Mouse (Mus musculus): Measurements from ENCODE around the gene Rlbp1. TPM values are rescaled to one million over a fixed set of nuclear protein-coding genes. Genes with fewer than 3 reads are reported as not detected.

Rlbp1 gene
- polyA plus RNA-seq, 1 experiment from 2014 or later = 0.10 TPM

DNA sequence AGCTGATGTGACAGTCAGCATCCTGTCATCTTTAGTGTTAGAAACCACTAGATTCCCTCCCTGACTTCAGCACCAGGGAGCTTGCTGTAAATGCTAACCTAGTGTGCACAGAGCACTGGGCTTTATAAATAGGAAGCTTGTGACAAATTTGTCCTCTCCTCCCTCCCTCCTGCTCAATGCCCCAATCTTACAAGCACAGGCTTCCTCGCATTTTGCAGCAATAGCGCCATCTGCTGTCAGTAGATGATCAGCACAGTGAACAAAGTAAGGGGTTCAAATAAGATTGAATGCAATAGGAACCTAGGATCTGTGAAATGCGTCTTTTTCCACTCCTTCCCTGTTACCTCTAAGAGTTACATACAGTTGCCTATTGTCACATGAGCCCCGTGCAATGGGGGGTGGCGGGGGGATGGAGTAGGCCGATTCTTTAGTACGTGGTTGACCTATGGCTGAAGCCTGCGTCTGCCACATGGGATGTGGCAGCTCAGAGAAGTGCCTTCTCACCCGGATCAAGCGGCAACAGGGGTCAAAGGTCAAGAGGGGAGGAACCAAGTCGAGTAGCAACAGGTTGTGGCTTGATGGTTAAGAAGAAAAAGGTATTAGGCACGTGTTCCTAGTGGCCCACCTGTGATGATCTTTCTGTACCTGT is 37.0 kb downstream of the Rlbp1 start:
- H3K9me3 ChIP-seq (replicated peaks) = no peaks in the 10 kb centered on the region
- no peak overlapping the region for H3K9ac ChIP-seq
- H3K27ac ChIP-seq (replicated peaks) = no peak overlapping the region
- H3K27me3 ChIP-seq = no peaks in the 10 kb centered on the region
- ATAC-seq (ENCODE audit: insufficient read depth) = no peak
- H3K36me3 ChIP-seq (replicated peaks) = peaks cover 85% of the 10 kb centered on the region
- H3K4me3 ChIP-seq (replicated peaks) = no peak overlapping the region
- 50% methylated on average over 12 of the region's 12 CpGs for WGBS (ENCODE audit: insufficient replicate concordance)
- no peak overlapping the region for H3K4me2 ChIP-seq
- H3K4me1 ChIP-seq (replicated peaks) = no peaks in the 10 kb centered on the region

DNA sequence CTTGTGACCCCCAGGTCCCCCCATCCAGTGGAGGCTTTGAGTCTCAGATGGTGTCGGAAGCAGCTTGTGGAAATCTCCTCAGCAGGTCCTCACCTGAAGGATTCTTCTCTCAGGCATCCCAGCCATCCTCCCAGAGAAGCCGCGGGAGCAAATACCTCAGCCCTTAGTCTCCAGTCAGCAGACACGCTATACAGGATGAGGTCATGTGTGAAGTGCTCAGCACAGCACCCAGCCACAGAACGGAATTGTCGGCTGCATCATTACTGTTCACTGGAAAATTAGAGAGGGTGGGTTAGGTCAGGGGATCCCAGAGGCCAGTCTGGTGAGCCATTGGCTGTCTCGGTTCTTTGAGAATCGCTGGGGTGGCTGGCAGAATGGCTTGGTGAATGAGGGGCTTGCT is 38.0 kb downstream of the Rlbp1 start:
- H3K4me3 ChIP-seq (replicated peaks) = no peak overlapping the region
- H3K9me3 ChIP-seq (replicated peaks) = no peaks in the 10 kb centered on the region
- H3K9ac ChIP-seq = no peak overlapping the region
- ATAC-seq (ENCODE audit: insufficient read depth) = no peak
- H3K4me2 ChIP-seq = no peak overlapping the region
- H3K27ac ChIP-seq (replicated peaks) = no peak overlapping the region
- H3K4me1 ChIP-seq (replicated peaks) = no peaks in the 10 kb centered on the region
- WGBS (ENCODE audit: insufficient replicate concordance) = 91% methylated on average over 8 of the region's 8 CpGs
- H3K27me3 ChIP-seq = no peaks in the 10 kb centered on the region
- peaks cover 87% of the 10 kb centered on the region for H3K36me3 ChIP-seq (replicated peaks)

DNA sequence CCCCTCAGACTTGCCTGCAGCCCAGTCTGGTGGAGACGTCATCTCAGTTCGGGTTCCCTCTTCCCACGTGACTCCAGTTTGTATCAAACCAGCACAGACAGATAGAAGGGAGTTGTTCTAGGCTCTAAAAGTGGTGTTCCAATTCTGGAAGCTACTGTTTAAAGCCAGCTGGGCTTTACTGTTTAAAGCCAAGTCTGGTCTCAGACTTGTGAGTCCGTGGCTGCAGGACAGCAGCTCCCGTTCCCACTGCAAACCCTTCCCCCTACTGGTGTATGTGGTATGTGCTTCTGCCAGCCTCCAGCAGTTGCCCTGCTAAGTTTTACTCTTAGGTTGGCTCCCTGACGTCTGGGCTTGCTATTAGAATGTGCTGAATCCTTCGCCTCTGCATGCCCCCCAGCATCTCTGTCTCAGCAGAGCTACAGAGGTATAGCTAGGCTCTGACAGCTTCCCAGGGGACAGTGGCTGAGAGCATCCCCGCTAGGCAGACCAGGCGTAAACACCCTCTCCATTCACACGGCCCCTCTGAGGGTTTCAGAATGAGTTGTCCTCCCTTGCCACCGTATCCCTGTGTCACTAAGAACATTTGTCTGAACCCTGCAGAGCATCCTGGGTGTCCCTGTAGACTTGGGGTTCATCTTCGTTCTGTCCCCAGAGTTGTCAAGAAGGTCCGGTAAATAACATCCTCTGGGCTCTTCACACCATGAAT is 39.6 kb downstream of the Rlbp1 start:
- Histone ChIP-seq H3K27me3 (no peaks in the 10 kb centered on the region), H3K9me3 (replicated peaks) (no peaks in the 10 kb centered on the region), H3K4me2 (no peak overlapping the region), H3K27ac (replicated peaks) (no peak overlapping the region), H3K4me3 (replicated peaks) (no peak overlapping the region), H3K4me1 (replicated peaks) (no peaks in the 10 kb centered on the region), H3K36me3 (replicated peaks) (peaks cover 89% of the 10 kb centered on the region), H3K9ac (no peak overlapping the region)
- WGBS (ENCODE audit: insufficient replicate concordance) = 82% methylated on average over 13 of the region's 13 CpGs
- no peak for ATAC-seq (ENCODE audit: insufficient read depth)

DNA sequence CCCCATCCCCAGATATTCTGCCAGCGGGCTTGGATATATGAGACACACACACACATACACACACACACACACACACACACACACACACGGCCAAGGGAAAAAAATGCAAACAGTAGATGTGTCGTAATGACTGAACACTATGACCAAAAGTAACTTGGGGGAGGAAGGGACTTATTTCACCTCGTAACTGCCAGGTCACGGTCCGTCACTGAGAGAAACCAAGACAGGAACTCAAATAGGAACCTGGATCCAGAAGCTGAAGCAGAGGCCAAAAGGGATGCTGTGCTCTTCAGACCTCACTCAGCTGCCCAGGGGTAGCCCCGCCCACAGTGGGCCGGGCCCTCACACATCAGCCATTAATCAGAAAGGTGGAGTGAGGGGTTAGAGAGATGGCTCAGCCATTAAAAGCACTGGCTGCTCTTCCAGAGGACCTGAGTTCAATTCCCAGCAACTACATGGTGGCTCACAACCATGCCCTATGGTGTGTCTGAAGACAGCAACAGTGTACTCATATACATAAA is 40.2 kb downstream of the Rlbp1 start:
- peaks cover 83% of the 10 kb centered on the region for H3K36me3 ChIP-seq (replicated peaks)
- ATAC-seq (ENCODE audit: insufficient read depth) = no peak

DNA sequence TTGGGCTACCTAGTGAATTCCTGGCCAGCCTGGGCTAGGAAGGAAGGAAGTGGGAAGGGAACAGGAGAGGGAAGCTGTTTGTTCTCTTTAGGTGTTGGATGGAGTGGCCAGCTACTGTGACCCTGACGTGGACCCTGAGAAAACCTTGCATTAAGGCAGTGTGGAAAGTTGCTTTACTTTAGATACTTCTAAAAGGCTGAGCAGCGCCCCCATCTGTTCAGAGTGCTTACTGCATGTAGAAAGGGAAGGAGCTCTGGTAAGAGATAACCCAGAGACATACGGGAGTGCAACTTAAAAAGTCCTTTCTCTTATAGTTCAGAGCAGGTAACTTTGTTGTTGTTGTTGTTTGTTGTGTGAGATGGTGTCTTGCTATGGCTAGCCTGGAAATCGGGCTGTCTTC is 40.9 kb downstream of the Rlbp1 start:
- no peak for ATAC-seq (ENCODE audit: insufficient read depth)
- Histone ChIP-seq H3K4me3 (replicated peaks) (no peak overlapping the region), H3K36me3 (replicated peaks) (peaks cover 76% of the 10 kb centered on the region), H3K9me3 (replicated peaks) (no peaks in the 10 kb centered on the region), H3K4me1 (replicated peaks) (no peaks in the 10 kb centered on the region), H3K27ac (replicated peaks) (no peak overlapping the region), H3K27me3 (no peaks in the 10 kb centered on the region), H3K9ac (no peak overlapping the region), H3K4me2 (no peak overlapping the region)
- WGBS (ENCODE audit: insufficient replicate concordance) = 27% methylated on average over 4 of the region's 4 CpGs

More for the DNA sequence above, 40.2 kb downstream of the Rlbp1 start:
- H3K4me1 ChIP-seq (replicated peaks) = no peaks in the 10 kb centered on the region
- no peak overlapping the region for H3K27ac ChIP-seq (replicated peaks)
- no peaks in the 10 kb centered on the region for H3K27me3 ChIP-seq
- H3K9me3 ChIP-seq (replicated peaks) = no peaks in the 10 kb centered on the region
- H3K4me3 ChIP-seq (replicated peaks) = no peak overlapping the region
- no peak overlapping the region for H3K9ac ChIP-seq
- H3K4me2 ChIP-seq = no peak overlapping the region
- 63% methylated on average over 8 of the region's 8 CpGs for WGBS (ENCODE audit: insufficient replicate concordance)

DNA sequence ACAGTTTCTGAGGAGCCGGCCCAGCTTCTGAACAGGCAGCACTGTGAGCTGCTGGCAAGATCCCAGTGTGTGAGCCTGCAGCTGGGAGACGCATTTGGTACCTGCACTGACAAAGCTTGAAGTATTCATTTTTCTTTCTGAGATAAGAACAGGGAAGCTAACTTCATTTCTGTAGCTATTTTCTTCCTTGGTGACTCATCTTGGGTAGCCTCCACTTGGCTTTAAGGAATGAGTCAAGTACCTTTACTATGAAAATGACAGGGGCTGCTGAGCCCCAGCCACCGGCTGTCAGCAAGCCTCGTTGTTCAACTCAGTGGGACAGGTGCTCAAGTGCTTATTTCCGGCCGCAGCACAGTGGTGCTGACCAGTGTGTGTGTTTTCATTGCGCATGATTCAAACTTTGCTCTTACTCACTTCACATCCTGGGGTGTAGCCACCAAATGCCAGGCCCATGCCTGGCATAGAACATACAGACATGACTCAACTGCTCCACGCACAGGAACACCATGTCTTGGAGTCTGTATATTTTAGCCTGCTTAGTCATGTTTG is 50.4 kb downstream of the Rlbp1 start:
- no peaks in the 10 kb centered on the region for H3K4me1 ChIP-seq (replicated peaks)
- ATAC-seq (ENCODE audit: insufficient read depth) = no peak
- WGBS (ENCODE audit: insufficient replicate concordance) = 87% methylated on average over 8 of the region's 8 CpGs
- peaks cover 44% of the 10 kb centered on the region for H3K36me3 ChIP-seq (replicated peaks)
- no peak overlapping the region for H3K4me3 ChIP-seq (replicated peaks)
- H3K27ac ChIP-seq (replicated peaks) = no peak overlapping the region
- H3K9me3 ChIP-seq (replicated peaks) = no peaks in the 10 kb centered on the region
- no peak overlapping the region for H3K9ac ChIP-seq
- H3K4me2 ChIP-seq = no peak overlapping the region
- no peaks in the 10 kb centered on the region for H3K27me3 ChIP-seq

DNA sequence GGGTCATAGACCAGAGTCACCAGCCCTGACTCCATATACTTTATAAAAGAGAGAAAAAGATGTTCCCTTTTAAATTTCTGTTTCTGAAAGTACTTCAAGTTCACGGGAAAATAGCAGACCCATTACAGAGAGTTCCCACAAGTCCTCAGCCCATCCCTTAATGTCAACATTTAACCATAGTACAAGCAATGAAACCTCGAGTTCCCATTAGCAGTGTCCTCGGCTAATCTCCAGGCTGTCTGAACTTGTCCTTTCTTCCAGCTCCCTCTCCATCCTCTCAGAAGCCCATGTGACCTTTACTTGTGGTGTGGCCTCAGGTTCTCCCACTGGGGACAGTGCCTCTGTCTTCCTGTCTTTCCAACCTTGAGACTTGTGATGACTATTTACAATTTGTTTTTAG is 53.4 kb downstream of the Rlbp1 start:
- Histone ChIP-seq H3K27ac (replicated peaks) (no peak overlapping the region), H3K9me3 (replicated peaks) (no peaks in the 10 kb centered on the region), H3K27me3 (no peaks in the 10 kb centered on the region), H3K4me3 (replicated peaks) (no peak overlapping the region), H3K36me3 (replicated peaks) (peaks cover 74% of the 10 kb centered on the region), H3K9ac (no peak overlapping the region), H3K4me1 (replicated peaks) (no peaks in the 10 kb centered on the region), H3K4me2 (no peak overlapping the region)
- 54% methylated on average over 3 of the region's 3 CpGs for WGBS (ENCODE audit: insufficient replicate concordance)
- ATAC-seq (ENCODE audit: insufficient read depth) = no peak

DNA sequence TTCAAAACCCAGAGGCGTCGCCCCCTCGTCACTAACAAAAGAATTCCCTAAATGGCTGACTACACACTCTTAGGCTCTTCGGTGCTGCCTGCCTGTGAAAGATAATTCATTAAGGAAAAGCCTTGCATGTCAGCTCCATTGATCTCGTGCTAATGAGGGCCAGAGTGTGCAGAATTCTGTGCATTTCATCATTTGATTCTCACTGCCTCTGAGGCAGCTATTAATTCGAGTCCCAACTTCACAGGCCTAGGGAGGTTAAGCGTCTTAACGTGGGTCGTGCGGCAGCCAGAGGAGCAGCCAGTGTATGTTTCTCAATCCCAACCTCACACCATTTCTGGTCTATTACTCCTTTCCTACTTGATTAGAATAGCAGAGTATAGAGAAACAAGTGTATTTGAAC is 55.7 kb downstream of the Rlbp1 start:
- H3K4me2 ChIP-seq = no peak overlapping the region
- WGBS (ENCODE audit: insufficient replicate concordance) = 88% methylated on average over 10 of the region's 10 CpGs
- H3K4me1 ChIP-seq (replicated peaks) = no peaks in the 10 kb centered on the region
- no peaks in the 10 kb centered on the region for H3K9me3 ChIP-seq (replicated peaks)
- ATAC-seq (ENCODE audit: insufficient read depth) = no peak
- H3K27ac ChIP-seq (replicated peaks) = no peak overlapping the region
- peaks cover 87% of the 10 kb centered on the region for H3K36me3 ChIP-seq (replicated peaks)
- H3K9ac ChIP-seq = no peak overlapping the region
- H3K27me3 ChIP-seq = no peaks in the 10 kb centered on the region
- no peak overlapping the region for H3K4me3 ChIP-seq (replicated peaks)

DNA sequence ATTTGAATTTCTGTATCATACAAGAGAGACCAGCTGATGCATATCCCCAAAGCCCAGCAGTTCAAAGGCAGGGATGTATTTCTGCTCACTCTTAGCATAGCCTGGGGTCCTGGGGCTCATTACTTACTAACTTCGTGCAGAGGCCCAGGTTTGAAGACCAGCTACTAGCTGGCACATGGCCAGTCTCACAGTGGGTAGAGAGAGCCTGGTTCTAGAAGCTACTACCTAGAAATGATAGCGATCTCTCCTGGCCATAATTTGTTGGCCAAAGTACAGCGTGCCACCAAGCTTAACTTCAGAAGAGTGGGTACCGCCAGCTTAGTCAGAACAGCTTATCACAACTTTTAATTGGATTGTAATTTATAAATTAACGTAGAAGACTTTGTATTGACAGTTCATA is 58.1 kb downstream of the Rlbp1 start:
- peaks cover 91% of the 10 kb centered on the region for H3K36me3 ChIP-seq (replicated peaks)
- ATAC-seq (ENCODE audit: insufficient read depth) = no peak
- H3K4me2 ChIP-seq = no peak overlapping the region
- H3K4me1 ChIP-seq (replicated peaks) = no peaks in the 10 kb centered on the region
- no peaks in the 10 kb centered on the region for H3K9me3 ChIP-seq (replicated peaks)
- no peak overlapping the region for H3K9ac ChIP-seq
- H3K27me3 ChIP-seq = no peaks in the 10 kb centered on the region
- no peak overlapping the region for H3K27ac ChIP-seq (replicated peaks)
- WGBS (ENCODE audit: insufficient replicate concordance) = 85% methylated on average over 5 of the region's 5 CpGs
- no peak overlapping the region for H3K4me3 ChIP-seq (replicated peaks)

Data from liver, embryonic 15.5 days (tissue).